Mouse (Mus musculus): ENCODE data around the gene Mon1a. TPM values are rescaled to one million over a fixed set of nuclear protein-coding genes. Genes with fewer than 3 reads are reported as not detected.

The Mon1a gene
- polyA plus RNA-seq, 1 experiment = 15.3 TPM

GRCm38 (mm10) chr9:107936831-107937230 lies 48.9 kb downstream of the Mon1a start:
- no peak overlapping the region for H3K4me3 ChIP-seq (ENCODE audit: insufficient read depth, low read length)
- no peaks in the 10 kb centered on the region for H3K4me1 ChIP-seq (ENCODE audit: control insufficient read depth, insufficient read depth, low read length)
- H3K27ac ChIP-seq (ENCODE audit: insufficient read depth, low read depth, low read length) = no peak overlapping the region
- no peak for TF ChIP-seq POLR2A (IDR thresholded peaks at IDR 0.05; ENCODE audit: borderline replicate concordance, low read depth, low read length)

GRCm38 (mm10) chr9:107947241-107948194 lies 59.6 kb downstream of the Mon1a start:
- no peak overlapping the region for H3K27ac ChIP-seq (ENCODE audit: insufficient read depth, low read depth, low read length)
- no peak overlapping the region for H3K4me3 ChIP-seq (ENCODE audit: insufficient read depth, low read length)
- no peak for TF ChIP-seq POLR2A (IDR thresholded peaks at IDR 0.05; ENCODE audit: borderline replicate concordance, low read depth, low read length)
- TF ChIP-seq CTCF (IDR thresholded peaks at IDR 0.05; ENCODE audit: low read depth, low read length) = no peak
- H3K4me1 ChIP-seq (ENCODE audit: control insufficient read depth, insufficient read depth, low read length) = peaks cover 5% of the 10 kb centered on the region

GRCm38 (mm10) chr9:107949184-107949921 lies 61.4 kb downstream of the Mon1a start:
- Histone ChIP-seq H3K27ac (ENCODE audit: insufficient read depth, low read depth, low read length) (no peak overlapping the region), H3K4me3 (ENCODE audit: insufficient read depth, low read length) (no peak overlapping the region), H3K4me1 (ENCODE audit: control insufficient read depth, insufficient read depth, low read length) (peaks cover 5% of the 10 kb centered on the region)
- TF ChIP-seq POLR2A (IDR thresholded peaks at IDR 0.05; ENCODE audit: borderline replicate concordance, low read depth, low read length) (no peak), CTCF (IDR thresholded peaks at IDR 0.05; ENCODE audit: low read depth, low read length) (no peak)

GRCm38 (mm10) chr9:107949922-107950235 lies 61.9 kb downstream of the Mon1a start, which contains the start of gene Traip:
Traip (plus strand) TSS chr9:107950136.
- peaks cover 5% of the 10 kb centered on the region for H3K4me1 ChIP-seq (ENCODE audit: control insufficient read depth, insufficient read depth, low read length)
- H3K4me3 ChIP-seq (ENCODE audit: insufficient read depth, low read length) = peak within 1 kb of the TSS; percentile 89
- H3K27ac ChIP-seq (ENCODE audit: insufficient read depth, low read depth, low read length) = peak within 1 kb of the TSS; percentile 31; the same call in 1 of the 2 replicates
- TF ChIP-seq POLR2A (IDR thresholded peaks at IDR 0.05; ENCODE audit: borderline replicate concordance, low read depth, low read length) = no peak
- no peak for TF ChIP-seq CTCF (IDR thresholded peaks at IDR 0.05; ENCODE audit: low read depth, low read length)

GRCm38 (mm10) chr9:107950460-107951355 lies 62.8 kb downstream of the Mon1a start:
- peaks cover 8% of the 10 kb centered on the region for H3K4me1 ChIP-seq (ENCODE audit: control insufficient read depth, insufficient read depth, low read length)
- peak overlapping the region; percentile 31; the same call in 1 of the 2 replicates for H3K27ac ChIP-seq (ENCODE audit: insufficient read depth, low read depth, low read length)
- TF ChIP-seq CTCF (IDR thresholded peaks at IDR 0.05; ENCODE audit: low read depth, low read length) = no peak
- 0 out of 2 replicates have a peak, but pooled peaks have one; percentile 33 for TF ChIP-seq POLR2A (IDR thresholded peaks at IDR 0.05; ENCODE audit: borderline replicate concordance, low read depth, low read length)
- peak overlapping the region; percentile 89 for H3K4me3 ChIP-seq (ENCODE audit: insufficient read depth, low read length)

Other genes with a start within 250 kb of the Mon1a start
- gene Slc38a3, start 218.6 kb upstream of the Mon1a start, polyA plus RNA-seq (2012; ENCODE audit: insufficient read depth, insufficient read length, missing spikeins) = not detected in 2 replicates
- not detected in 2 replicates for gene Gnat1, start 208.4 kb upstream of the Mon1a start, polyA plus RNA-seq (2012; ENCODE audit: insufficient read depth, insufficient read length, missing spikeins)
- gene Sema3f, start 177.7 kb upstream of the Mon1a start, polyA plus RNA-seq (2012; ENCODE audit: insufficient read depth, insufficient read length, missing spikeins) = not detected in 2 replicates
- gene Rbm5, start 117.2 kb upstream of the Mon1a start, polyA plus RNA-seq (2012; ENCODE audit: insufficient read depth, insufficient read length, missing spikeins) = 177 and 178 TPM in 2 replicates
- gene Rbm6, start 14.9 kb upstream of the Mon1a start, polyA plus RNA-seq (2012; ENCODE audit: insufficient read depth, insufficient read length, missing spikeins) = 73.5 and 87.0 TPM in 2 replicates
- gene Mst1r, start 18.7 kb downstream of the Mon1a start, polyA plus RNA-seq (2012; ENCODE audit: insufficient read depth, insufficient read length, missing spikeins) = not detected in 2 replicates
- gene Actl11, start 40.3 kb downstream of the Mon1a start, polyA plus RNA-seq (2012; ENCODE audit: insufficient read depth, insufficient read length, missing spikeins) = not detected in 2 replicates
- gene Camkv, start 47.5 kb downstream of the Mon1a start, polyA plus RNA-seq (2012; ENCODE audit: insufficient read depth, insufficient read length, missing spikeins) = not detected in 2 replicates
- gene Traip, start 62.0 kb downstream of the Mon1a start, polyA plus RNA-seq (2012; ENCODE audit: insufficient read depth, insufficient read length, missing spikeins) = 5.0 and 6.9 TPM in 2 replicates
- 157 and 173 TPM in 2 replicates for gene Uba7, start 87.4 kb downstream of the Mon1a start, polyA plus RNA-seq (2012; ENCODE audit: insufficient read depth, insufficient read length, missing spikeins)
- 1.3 TPM in 2 replicates for gene Gm20661, start 94.9 kb downstream of the Mon1a start, polyA plus RNA-seq (2012; ENCODE audit: insufficient read depth, insufficient read length, missing spikeins)
- gene Inka1, start 97.7 kb downstream of the Mon1a start, polyA plus RNA-seq (2012; ENCODE audit: insufficient read depth, insufficient read length, missing spikeins) = 13.7 and 18.2 TPM in 2 replicates
- 5.2 TPM in 1 of 2 replicates, not detected in the other for gene Cdhr4, start 104.3 kb downstream of the Mon1a start, polyA plus RNA-seq (2012; ENCODE audit: insufficient read depth, insufficient read length, missing spikeins)
- gene Gm20662, start 108.2 kb downstream of the Mon1a start, polyA plus RNA-seq (2012; ENCODE audit: insufficient read depth, insufficient read length, missing spikeins) = 6.2 TPM in 1 of 2 replicates, not detected in the other
- 72.6 and 79.8 TPM in 2 replicates for gene Ip6k1, start 114.3 kb downstream of the Mon1a start, polyA plus RNA-seq (2012; ENCODE audit: insufficient read depth, insufficient read length, missing spikeins)
- 6.7 and 7.1 TPM in 2 replicates for gene Gmppb, start 161.1 kb downstream of the Mon1a start, polyA plus RNA-seq (2012; ENCODE audit: insufficient read depth, insufficient read length, missing spikeins)
- 0.79 and 1.0 TPM in 2 replicates for gene Amigo3, start 165.0 kb downstream of the Mon1a start, polyA plus RNA-seq (2012; ENCODE audit: insufficient read depth, insufficient read length, missing spikeins)
- not detected in 2 replicates for gene Mst1, start 192.3 kb downstream of the Mon1a start, polyA plus RNA-seq (2012; ENCODE audit: insufficient read depth, insufficient read length, missing spikeins)
- gene Rnf123, start 195.2 kb downstream of the Mon1a start, polyA plus RNA-seq (2012; ENCODE audit: insufficient read depth, insufficient read length, missing spikeins) = 23.5 and 24.9 TPM in 2 replicates
- gene Apeh, start 206.5 kb downstream of the Mon1a start, polyA plus RNA-seq (2012; ENCODE audit: insufficient read depth, insufficient read length, missing spikeins) = 52.2 and 52.7 TPM in 2 replicates